Mouse (Mus musculus) limb, embryonic 15.5 days (tissue): Measurements from ENCODE around the gene Slc28a1. TPM values are rescaled to one million over a fixed set of nuclear protein-coding genes. Genes with fewer than 3 reads are reported as not detected.
"Not testable (repeated sequence)": the region's sequence is repeated elsewhere in the genome, so short reads cannot be mapped to it uniquely, and the experiment has no call there.

ENCODE experiments used
- ATAC-seq: fragments of 200-750 bp; cut with Nextera tagmentation; 2 replicates; pipeline ENCODE4 v1.8.0; 2017; ENCODE audit warnings: low read depth, moderate TSS enrichment; ENCODE audit not compliant: insufficient number of reproducible peaks, low FRiP score, low TSS enrichment
- H3K27ac ChIP-seq: fragments of 300-500 bp; sonication (generic); 2 replicates; pipeline ENCODE4 v1.5.1; 2015; ENCODE audit warnings: moderate library complexity, mild to moderate bottlenecking, inconsistent platforms
- H3K27me3 ChIP-seq: fragments of 300-500 bp; sonication (generic); 2 replicates; pipeline ENCODE4 v1.6.1; 2015; ENCODE audit warnings: inconsistent platforms
- H3K36me3 ChIP-seq: fragments of 300-500 bp; sonication (generic); 2 replicates; pipeline ENCODE4 v1.6.1; 2015; ENCODE audit warnings: inconsistent platforms
- H3K4me1 ChIP-seq: fragments of 300-500 bp; sonication (generic); 2 replicates; pipeline ENCODE4 v1.6.1; 2015; ENCODE audit warnings: inconsistent platforms
- H3K4me2 ChIP-seq: fragments of 300-500 bp; sonication (generic); 2 replicates; pipeline ENCODE4 v1.6.1; 2015; ENCODE audit warnings: mild to moderate bottlenecking, inconsistent platforms
- H3K4me3 ChIP-seq: fragments of 300-500 bp; sonication (generic); 2 replicates; pipeline ENCODE4 v1.5.1; 2015; ENCODE audit warnings: mild to moderate bottlenecking, inconsistent platforms
- H3K9ac ChIP-seq: fragments of 300-500 bp; sonication (generic); 2 replicates; pipeline ENCODE4 v1.6.1; 2015; ENCODE audit warnings: inconsistent platforms
- H3K9me3 ChIP-seq: fragments of 300-500 bp; sonication (generic); 2 replicates; pipeline ENCODE4 v1.6.1; 2016; ENCODE audit warnings: inconsistent platforms
- WGBS: fragments of 180-500 bp; shearing (Covaris S2); methylation state at CpG from one replicate; pipeline ENCODE4 v1.1.7; 2015; 5-methylcytosine and 5-hydroxymethylcytosine counted together
- polyA plus RNA-seq: library from polyadenylated mRNA; unstranded; fragments of >200 nt; fragmentation: Nextera tagmentation; extraction: Ambion mirVana; gene quantifications from 2 replicates; pipeline ENCODE4 v1.2.1, GENCODE M21; 2015

The Slc28a1 gene
- polyA plus RNA-seq, 1 experiment from 2014 or later, result 0.06 TPM

GRCm38 (mm10) chr7:81198538-81198937 is 83.9 kb downstream of the Slc28a1 start:
- ATAC-seq, result peak; percentile 81; the same call in 1 of the 2 replicates
- Histone ChIP-seq H3K27ac (0 out of 2 replicates have a peak overlapping the region, but pooled peaks have one; percentile 5), H3K9me3 (no peaks in the 10 kb centered on the region), H3K4me2 (no peak overlapping the region), H3K27me3 (no peaks in the 10 kb centered on the region), H3K9ac (no peak overlapping the region), H3K4me3 (no peak overlapping the region), H3K36me3 (no peaks in the 10 kb centered on the region), H3K4me1 (peaks cover 18% of the 10 kb centered on the region)
- 17% methylated on average over 4 of the region's 4 CpGs for WGBS

- no peak overlapping the region for H3K4me2 ChIP-seq
- H3K27me3 ChIP-seq, result no peaks in the 10 kb centered on the region
- no peak overlapping the region for H3K9ac ChIP-seq
- H3K4me3 ChIP-seq, result no peak overlapping the region
- peaks cover 18% of the 10 kb centered on the region for H3K4me1 ChIP-seq
- 0 out of 2 replicates have a peak overlapping the region, but pooled peaks have one; percentile 5 for H3K27ac ChIP-seq
- no peaks in the 10 kb centered on the region for H3K9me3 ChIP-seq
- no peaks in the 10 kb centered on the region for H3K36me3 ChIP-seq
- 51% methylated on average over 5 of the region's 5 CpGs for WGBS
- no peak for ATAC-seq
Measured at GRCm38 (mm10) chr7:81199109-81199508, 84.5 kb downstream of the Slc28a1 start.

- H3K4me1 ChIP-seq, result peaks cover 18% of the 10 kb centered on the region
- no peak overlapping the region for H3K4me3 ChIP-seq
- WGBS, result 65% methylated on average over 4 of the region's 4 CpGs
- no peak for ATAC-seq
- H3K9ac ChIP-seq, result no peak overlapping the region
- H3K36me3 ChIP-seq, result no peaks in the 10 kb centered on the region
- H3K27ac ChIP-seq, result no peak overlapping the region
- H3K9me3 ChIP-seq, result no peaks in the 10 kb centered on the region
- no peak overlapping the region for H3K4me2 ChIP-seq
- H3K27me3 ChIP-seq, result no peaks in the 10 kb centered on the region
Measured at GRCm38 (mm10) chr7:81199757-81200156, 85.2 kb downstream of the Slc28a1 start.

- H3K4me2 ChIP-seq, result no peak overlapping the region
- no peak overlapping the region for H3K4me3 ChIP-seq
- WGBS, result 42% methylated on average over 5 of the region's 5 CpGs
- no peak overlapping the region for H3K9ac ChIP-seq
- peaks cover 16% of the 10 kb centered on the region for H3K4me1 ChIP-seq
- no peaks in the 10 kb centered on the region for H3K9me3 ChIP-seq
- no peak overlapping the region for H3K27ac ChIP-seq
- no peaks in the 10 kb centered on the region for H3K27me3 ChIP-seq
- ATAC-seq, result no peak
- H3K36me3 ChIP-seq, result no peaks in the 10 kb centered on the region
Measured at GRCm38 (mm10) chr7:81202389-81202788, 87.8 kb downstream of the Slc28a1 start.

- not testable (repeated sequence) for H3K4me2 ChIP-seq, ATAC-seq, H3K36me3 ChIP-seq, H3K9me3 ChIP-seq, H3K27ac ChIP-seq, H3K9ac ChIP-seq, H3K4me1 ChIP-seq, H3K4me3 ChIP-seq, H3K27me3 ChIP-seq
- 89% methylated on average over 10 of the region's 10 CpGs for WGBS
Measured at GRCm38 (mm10) chr7:81203576-81203975, 89.0 kb downstream of the Slc28a1 start.

GRCm38 (mm10) chr7:81208944-81209343 is 94.3 kb downstream of the Slc28a1 start:
- ATAC-seq, result no peak
- no peak overlapping the region for H3K4me3 ChIP-seq
- H3K9me3 ChIP-seq, result no peaks in the 10 kb centered on the region
- H3K27me3 ChIP-seq, result peaks cover 35% of the 10 kb centered on the region
- H3K4me2 ChIP-seq, result no peak overlapping the region
- no peaks in the 10 kb centered on the region for H3K36me3 ChIP-seq
- WGBS, result 20% methylated on average over 6 of the region's 6 CpGs
- no peak overlapping the region for H3K27ac ChIP-seq
- peaks cover 23% of the 10 kb centered on the region for H3K4me1 ChIP-seq
- H3K9ac ChIP-seq, result no peak overlapping the region

GRCm38 (mm10) chr7:81209979-81210685 is 95.5 kb downstream of the Slc28a1 start:
- Histone ChIP-seq H3K27me3 (peaks cover 45% of the 10 kb centered on the region), H3K4me1 (peaks cover 27% of the 10 kb centered on the region), H3K4me2 (no peak overlapping the region), H3K36me3 (no peaks in the 10 kb centered on the region), H3K27ac (no peak overlapping the region), H3K9me3 (no peaks in the 10 kb centered on the region), H3K4me3 (no peak overlapping the region), H3K9ac (no peak overlapping the region)
- WGBS, result 46% methylated on average over 12 of the region's 12 CpGs
- ATAC-seq, result no peak

- H3K4me3 ChIP-seq, result no peak overlapping the region
- H3K9ac ChIP-seq, result no peak overlapping the region
- 14% methylated on average over 8 of the region's 8 CpGs for WGBS
- H3K27me3 ChIP-seq, result peaks cover 56% of the 10 kb centered on the region
- H3K4me2 ChIP-seq, result no peak overlapping the region
- H3K36me3 ChIP-seq, result no peaks in the 10 kb centered on the region
- ATAC-seq, result no peak
- peaks cover 27% of the 10 kb centered on the region for H3K4me1 ChIP-seq
- peak overlapping the region; percentile 73; the same call in 1 of the 2 replicates for H3K27ac ChIP-seq
- H3K9me3 ChIP-seq, result no peaks in the 10 kb centered on the region
Measured at GRCm38 (mm10) chr7:81211760-81212159, 97.2 kb downstream of the Slc28a1 start.

- Histone ChIP-seq H3K27ac (peak overlapping the region; percentile 73), H3K4me3 (peak overlapping the region; percentile 54), H3K36me3 (no peaks in the 10 kb centered on the region), H3K27me3 (peaks cover 56% of the 10 kb centered on the region), H3K4me2 (peak overlapping the region; percentile 76), H3K9me3 (no peaks in the 10 kb centered on the region), H3K9ac (0 out of 2 replicates have a peak overlapping the region, but pooled peaks have one; percentile 15), H3K4me1 (peaks cover 27% of the 10 kb centered on the region)
- ATAC-seq, result no peak
- WGBS, result 1% methylated on average over 22 of the region's 22 CpGs
Measured at GRCm38 (mm10) chr7:81212261-81212681, 97.7 kb downstream of the Slc28a1 start.

GRCm38 (mm10) chr7:81212697-81213346 is 98.2 kb downstream of the Slc28a1 start:
- H3K4me3 ChIP-seq, result peak overlapping the region; percentile 54
- H3K4me1 ChIP-seq, result peaks cover 27% of the 10 kb centered on the region
- peak overlapping the region; percentile 76 for H3K4me2 ChIP-seq
- peak overlapping the region; percentile 44; the same call in 1 of the 2 replicates for H3K9ac ChIP-seq
- under 1% methylated on average over 55 of the region's 57 CpGs for WGBS
- ATAC-seq, result peak; percentile 68
- no peaks in the 10 kb centered on the region for H3K36me3 ChIP-seq
- H3K9me3 ChIP-seq, result no peaks in the 10 kb centered on the region
- peak overlapping the region; percentile 73 for H3K27ac ChIP-seq
- H3K27me3 ChIP-seq, result peaks cover 56% of the 10 kb centered on the region

- H3K9me3 ChIP-seq, result no peaks in the 10 kb centered on the region
- no peak for ATAC-seq
Measured at GRCm38 (mm10) chr7:81213347-81214152, 99.0 kb downstream of the Slc28a1 start, which contains the start of gene Pde8a. Gene Pde8a, plus strand, starts transcription at chr7:81213596.

More at GRCm38 (mm10) chr7:81213347-81214152, 99.0 kb downstream of the Slc28a1 start, which contains the start of gene Pde8a:
- Histone ChIP-seq H3K36me3 (no peaks in the 10 kb centered on the region), H3K4me1 (peaks cover 27% of the 10 kb centered on the region), H3K9ac (peak within 1 kb of the TSS; percentile 44), H3K27ac (peak within 1 kb of the TSS; percentile 73), H3K4me3 (peak within 1 kb of the TSS; percentile 54), H3K27me3 (peaks cover 56% of the 10 kb centered on the region), H3K4me2 (peak within 1 kb of the TSS; percentile 76)
- under 1% methylated on average over 104 of the region's 128 CpGs for WGBS
